Mouse (Mus musculus) embryonic facial prominence, embryonic 15.5 days (tissue): ENCODE measurements around the gene 4931406C07Rik. TPM values are rescaled to one million over a fixed set of nuclear protein-coding genes. Genes with fewer than 3 reads are reported as not detected.
A peak's percentile ranks its signal among the peaks of the same experiment; 100 is the strongest.

Experiments used
- ATAC-seq: fragments of 200-750 bp; cut with Nextera tagmentation; 2 replicates; pipeline ENCODE4 v1.8.0; 2017; ENCODE audit warnings: low read depth, moderate TSS enrichment; ENCODE audit not compliant: insufficient number of reproducible peaks, low FRiP score, low TSS enrichment
- H3K27ac ChIP-seq: fragments of 300-500 bp; sonication (generic); replicated peaks from 2 replicates; pipeline ENCODE4 v1.5.1; 2015; ENCODE audit warnings: mild to moderate bottlenecking, inconsistent platforms
- H3K27me3 ChIP-seq: fragments of 300-500 bp; sonication (generic); 2 replicates; pipeline ENCODE4 v1.6.1; 2015; ENCODE audit warnings: inconsistent platforms
- H3K36me3 ChIP-seq: fragments of 300-500 bp; sonication (generic); 2 replicates; pipeline ENCODE4 v1.6.1; 2015; ENCODE audit warnings: mild to moderate bottlenecking, inconsistent platforms
- H3K4me1 ChIP-seq: fragments of 300-500 bp; sonication (generic); 2 replicates; pipeline ENCODE4 v1.6.1; 2015; ENCODE audit warnings: inconsistent platforms
- H3K4me2 ChIP-seq: fragments of 300-500 bp; sonication (generic); replicated peaks from 2 replicates; pipeline ENCODE4 v1.6.1; 2015; ENCODE audit warnings: mild to moderate bottlenecking, inconsistent platforms
- H3K4me3 ChIP-seq: fragments of 300-500 bp; sonication (generic); replicated peaks from 2 replicates; pipeline ENCODE4 v1.5.1; 2015; ENCODE audit warnings: mild to moderate bottlenecking, inconsistent platforms
- H3K9ac ChIP-seq: fragments of 300-500 bp; sonication (generic); 2 replicates; pipeline ENCODE4 v1.6.1; 2015; ENCODE audit warnings: inconsistent platforms
- H3K9me3 ChIP-seq: fragments of 300-500 bp; sonication (generic); replicated peaks from 2 replicates; pipeline ENCODE4 v1.6.1; 2016; ENCODE audit warnings: inconsistent platforms
- WGBS: fragments of 180-500 bp; shearing (Covaris S2); methylation state at CpG from one replicate; pipeline ENCODE4 v1.1.7; 2015; 5-methylcytosine and 5-hydroxymethylcytosine counted together
- polyA plus RNA-seq: library from polyadenylated mRNA; unstranded; fragments of >200 nt; fragmentation: Nextera tagmentation; extraction: Ambion mirVana; gene quantifications from 2 replicates; pipeline ENCODE4 v1.2.1, GENCODE M21; 2015

The 4931406C07Rik gene
- polyA plus RNA-seq, 1 experiment from 2014 or later: 12.5 TPM

GRCm38 (mm10) chr9:15254501-15254900 is 51.7 kb downstream of the 4931406C07Rik start:
- 0 out of 2 replicates have a peak, but pooled peaks cover under 1% of the 10 kb centered on the region for H3K36me3 ChIP-seq
- 69% methylated on average over 7 of the region's 7 CpGs for WGBS
- no peaks in the 10 kb centered on the region for H3K4me1 ChIP-seq
- no peak overlapping the region for H3K9ac ChIP-seq
- no peak overlapping the region for H3K4me2 ChIP-seq
- ATAC-seq: no peak
- H3K27me3 ChIP-seq: no peaks in the 10 kb centered on the region
- H3K4me3 ChIP-seq: no peak overlapping the region
- H3K27ac ChIP-seq: no peak overlapping the region
- no peaks in the 10 kb centered on the region for H3K9me3 ChIP-seq

DNA sequence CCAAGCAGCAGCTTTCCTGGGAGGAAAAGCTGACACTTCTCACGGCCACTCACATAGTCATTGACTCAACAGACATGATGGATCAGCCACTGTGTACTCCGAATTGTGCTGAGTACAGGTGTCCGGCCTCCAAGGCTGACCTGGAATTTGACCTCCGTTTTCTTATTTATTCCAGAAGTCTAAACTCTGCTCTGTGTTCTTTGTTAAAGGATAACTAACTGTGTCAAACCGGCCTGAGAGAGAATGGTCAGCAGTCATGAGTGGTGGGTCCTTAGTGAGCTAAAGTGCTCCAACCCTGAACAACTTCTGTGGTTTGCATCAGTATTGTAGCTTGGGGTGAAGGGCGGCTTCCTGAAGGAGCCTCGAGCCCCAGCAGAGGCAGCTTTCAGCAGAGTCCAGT is 54.1 kb downstream of the 4931406C07Rik start:
- Histone ChIP-seq H3K27me3 (no peaks in the 10 kb centered on the region), H3K9me3 (no peaks in the 10 kb centered on the region), H3K9ac (no peak overlapping the region), H3K36me3 (no peaks in the 10 kb centered on the region), H3K27ac (no peak overlapping the region), H3K4me2 (no peak overlapping the region), H3K4me3 (no peak overlapping the region), H3K4me1 (no peaks in the 10 kb centered on the region)
- WGBS: 83% methylated on average over 7 of the region's 7 CpGs
- no peak for ATAC-seq

- Histone ChIP-seq H3K9me3 (no peaks in the 10 kb centered on the region), H3K4me1 (no peaks in the 10 kb centered on the region), H3K4me3 (no peak overlapping the region), H3K27ac (no peak overlapping the region), H3K9ac (no peak overlapping the region), H3K36me3 (no peaks in the 10 kb centered on the region), H3K27me3 (no peaks in the 10 kb centered on the region), H3K4me2 (no peak overlapping the region)
- no peak for ATAC-seq
- 72% methylated on average over 7 of the region's 7 CpGs for WGBS
These were observed 55.9 kb downstream of the 4931406C07Rik start for GRCm38 (mm10) chr9:15250376-15250775.

GRCm38 (mm10) chr9:15245319-15246075 is 60.8 kb downstream of the 4931406C07Rik start:
- no peak overlapping the region for H3K27ac ChIP-seq
- no peak overlapping the region for H3K4me3 ChIP-seq
- H3K27me3 ChIP-seq: no peaks in the 10 kb centered on the region

DNA sequence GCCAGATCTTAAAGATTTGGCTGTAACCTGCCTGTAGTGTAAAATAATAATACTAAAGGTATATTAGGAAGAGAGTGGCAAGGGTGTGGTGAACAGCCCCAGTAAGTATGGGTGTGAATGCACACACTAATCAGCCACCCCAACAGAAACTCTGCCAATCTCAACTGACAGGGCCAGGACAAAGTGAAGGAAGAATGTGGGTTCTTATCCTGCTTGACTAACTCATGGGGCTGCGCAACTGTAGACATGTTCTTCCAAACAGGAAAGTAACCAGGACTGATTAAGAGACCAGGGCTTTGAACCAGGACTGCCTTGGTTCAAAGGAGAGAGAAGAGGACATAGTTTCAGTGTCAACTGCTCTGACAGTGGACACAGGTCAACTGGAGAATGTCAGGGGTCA is 64.1 kb downstream of the 4931406C07Rik start:
- Histone ChIP-seq H3K27ac (no peak overlapping the region), H3K36me3 (no peaks in the 10 kb centered on the region), H3K9me3 (no peaks in the 10 kb centered on the region), H3K27me3 (no peaks in the 10 kb centered on the region), H3K4me2 (no peak overlapping the region), H3K4me1 (peaks cover 23% of the 10 kb centered on the region), H3K9ac (no peak overlapping the region), H3K4me3 (no peak overlapping the region)
- ATAC-seq: no peak
- WGBS: 88% methylated on average over 1 of the region's 1 CpGs

More at GRCm38 (mm10) chr9:15245319-15246075, 60.8 kb downstream of the 4931406C07Rik start:
- no peaks in the 10 kb centered on the region for H3K9me3 ChIP-seq
- no peaks in the 10 kb centered on the region for H3K4me1 ChIP-seq
- H3K36me3 ChIP-seq: no peaks in the 10 kb centered on the region
- H3K9ac ChIP-seq: no peak overlapping the region
- no peak overlapping the region for H3K4me2 ChIP-seq
- ATAC-seq: no peak
- 66% methylated on average over 14 of the region's 14 CpGs for WGBS

DNA sequence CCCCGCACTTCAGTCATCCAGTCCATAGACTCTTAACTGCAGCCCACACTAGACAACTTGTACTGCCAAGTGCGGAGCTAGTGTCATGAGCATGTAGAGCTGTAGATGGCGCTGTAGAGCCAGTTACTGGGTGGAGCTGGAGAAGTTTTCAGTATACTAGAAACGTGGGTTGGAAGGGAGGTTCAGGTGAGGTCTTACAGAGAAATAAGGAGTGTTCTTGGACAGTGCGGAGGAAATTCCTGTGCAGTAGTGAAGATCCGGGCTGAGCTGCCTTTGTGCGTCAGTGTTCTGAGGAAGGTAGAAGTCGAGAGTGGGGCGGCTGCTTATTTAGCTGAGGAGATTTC is 64.7 kb downstream of the 4931406C07Rik start:
- WGBS: 47% methylated on average over 9 of the region's 9 CpGs

GRCm38 (mm10) chr9:15240863-15241595 is 65.2 kb downstream of the 4931406C07Rik start:
- Histone ChIP-seq H3K36me3 (no peaks in the 10 kb centered on the region), H3K9ac (no peak overlapping the region), H3K27me3 (no peaks in the 10 kb centered on the region), H3K4me3 (no peak overlapping the region), H3K9me3 (no peaks in the 10 kb centered on the region), H3K4me2 (no peak overlapping the region), H3K27ac (no peak overlapping the region), H3K4me1 (peaks cover 23% of the 10 kb centered on the region)
- WGBS: 64% methylated on average over 6 of the region's 6 CpGs
- no peak for ATAC-seq

More for the DNA sequence above, 64.7 kb downstream of the 4931406C07Rik start:
- no peak overlapping the region for H3K9ac ChIP-seq
- no peak overlapping the region for H3K4me3 ChIP-seq
- H3K9me3 ChIP-seq: no peaks in the 10 kb centered on the region
- H3K4me2 ChIP-seq: no peak overlapping the region
- H3K4me1 ChIP-seq: peaks cover 23% of the 10 kb centered on the region
- ATAC-seq: no peak
- H3K27me3 ChIP-seq: no peaks in the 10 kb centered on the region
- H3K27ac ChIP-seq: no peak overlapping the region; the same call in 1 of the 2 replicates
- H3K36me3 ChIP-seq: no peaks in the 10 kb centered on the region

DNA sequence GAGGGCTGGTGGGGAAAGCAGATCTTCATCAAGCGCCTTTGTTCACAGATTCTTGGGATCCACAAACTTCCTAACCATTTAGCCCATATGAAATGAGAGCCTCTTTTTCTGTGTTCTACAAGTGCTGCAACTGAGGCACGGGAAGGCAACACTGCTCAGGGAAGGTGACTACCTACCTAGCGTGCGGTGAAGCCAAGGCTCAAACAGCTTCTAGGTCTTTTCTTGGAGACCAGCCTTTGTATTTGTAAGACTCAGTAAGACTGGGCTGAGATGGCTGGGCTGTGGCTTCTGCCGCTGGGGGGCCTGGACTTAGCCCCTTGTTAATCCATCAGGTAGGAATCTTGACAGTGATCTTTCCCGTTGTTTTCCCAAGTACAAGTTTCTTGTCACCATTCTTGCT is 66.2 kb downstream of the 4931406C07Rik start:
- H3K9me3 ChIP-seq: no peaks in the 10 kb centered on the region
- 91% methylated on average over 6 of the region's 6 CpGs for WGBS
- no peaks in the 10 kb centered on the region for H3K27me3 ChIP-seq
- H3K9ac ChIP-seq: no peak overlapping the region
- H3K36me3 ChIP-seq: no peaks in the 10 kb centered on the region
- H3K4me2 ChIP-seq: no peak overlapping the region
- no peak overlapping the region for H3K27ac ChIP-seq
- peak overlapping the region; percentile 51; the same call in 1 of the 2 replicates for H3K4me3 ChIP-seq
- ATAC-seq: no peak
- peaks cover 23% of the 10 kb centered on the region for H3K4me1 ChIP-seq

- peaks cover 23% of the 10 kb centered on the region for H3K4me1 ChIP-seq
- H3K9me3 ChIP-seq: no peaks in the 10 kb centered on the region
- peak within 1 kb of the TSS; percentile 90 for H3K4me2 ChIP-seq
- peak within 1 kb of the TSS; percentile 57 for H3K9ac ChIP-seq
- H3K36me3 ChIP-seq: no peaks in the 10 kb centered on the region
- H3K27me3 ChIP-seq: no peaks in the 10 kb centered on the region
- peak within 1 kb of the TSS; percentile 51 for H3K4me3 ChIP-seq
- ATAC-seq: peak; percentile 64
- peak within 1 kb of the TSS; percentile 73 for H3K27ac ChIP-seq
- 4% methylated on average over 35 of the region's 35 CpGs for WGBS
These were observed 67.0 kb downstream of the 4931406C07Rik start, which contains the start of gene Vstm5 for GRCm38 (mm10) chr9:15239042-15239925. Gene Vstm5 (plus strand): TSS chr9:15239045.

DNA sequence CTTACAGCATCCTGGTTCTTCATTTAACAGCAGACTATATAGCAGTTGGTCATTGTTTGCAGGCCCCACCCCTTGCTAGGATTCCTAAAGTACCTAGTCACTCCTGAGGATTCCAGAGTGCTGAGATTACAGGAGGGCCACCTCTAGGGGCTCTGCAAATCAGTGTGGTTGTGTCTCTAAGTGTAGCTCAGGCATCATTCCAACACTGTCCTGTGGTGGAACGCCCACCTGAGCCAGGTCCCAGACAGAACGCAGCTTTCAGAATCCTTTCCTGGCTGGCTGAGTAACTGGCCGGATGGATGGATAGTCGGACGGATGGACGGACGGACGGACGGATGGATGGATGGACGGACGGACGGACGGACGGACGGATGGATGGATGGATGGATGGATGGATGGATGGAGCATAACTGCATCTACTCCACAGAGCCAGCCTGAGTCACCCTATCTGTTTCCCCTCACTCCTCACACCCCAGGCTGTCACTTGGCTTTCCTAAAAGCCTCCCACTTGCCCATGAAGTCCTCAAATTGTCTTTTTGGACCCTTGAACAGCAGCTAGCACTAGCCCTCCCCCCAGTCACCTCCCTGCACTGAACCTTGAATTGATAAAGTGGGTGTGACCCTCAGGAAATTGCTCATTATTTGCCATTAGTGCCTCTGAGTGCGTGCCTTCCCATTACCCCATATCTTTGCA is 67.8 kb downstream of the 4931406C07Rik start:
- 76% methylated on average over 16 of the region's 16 CpGs for WGBS

More for the DNA sequence above, 67.8 kb downstream of the 4931406C07Rik start:
- Histone ChIP-seq H3K9me3 (no peaks in the 10 kb centered on the region), H3K4me1 (peaks cover 23% of the 10 kb centered on the region), H3K4me2 (peak overlapping the region; percentile 90), H3K36me3 (no peaks in the 10 kb centered on the region), H3K4me3 (peak overlapping the region; percentile 51), H3K9ac (no peak overlapping the region), H3K27me3 (no peaks in the 10 kb centered on the region), H3K27ac (peak overlapping the region; percentile 34; the same call in 1 of the 2 replicates)
- ATAC-seq: no peak
